Mouse (Mus musculus): ENCODE data around the gene Hip1.
A peak's percentile ranks its signal among the peaks of the same experiment; 100 is the strongest.

Hip1 gene

DNA sequence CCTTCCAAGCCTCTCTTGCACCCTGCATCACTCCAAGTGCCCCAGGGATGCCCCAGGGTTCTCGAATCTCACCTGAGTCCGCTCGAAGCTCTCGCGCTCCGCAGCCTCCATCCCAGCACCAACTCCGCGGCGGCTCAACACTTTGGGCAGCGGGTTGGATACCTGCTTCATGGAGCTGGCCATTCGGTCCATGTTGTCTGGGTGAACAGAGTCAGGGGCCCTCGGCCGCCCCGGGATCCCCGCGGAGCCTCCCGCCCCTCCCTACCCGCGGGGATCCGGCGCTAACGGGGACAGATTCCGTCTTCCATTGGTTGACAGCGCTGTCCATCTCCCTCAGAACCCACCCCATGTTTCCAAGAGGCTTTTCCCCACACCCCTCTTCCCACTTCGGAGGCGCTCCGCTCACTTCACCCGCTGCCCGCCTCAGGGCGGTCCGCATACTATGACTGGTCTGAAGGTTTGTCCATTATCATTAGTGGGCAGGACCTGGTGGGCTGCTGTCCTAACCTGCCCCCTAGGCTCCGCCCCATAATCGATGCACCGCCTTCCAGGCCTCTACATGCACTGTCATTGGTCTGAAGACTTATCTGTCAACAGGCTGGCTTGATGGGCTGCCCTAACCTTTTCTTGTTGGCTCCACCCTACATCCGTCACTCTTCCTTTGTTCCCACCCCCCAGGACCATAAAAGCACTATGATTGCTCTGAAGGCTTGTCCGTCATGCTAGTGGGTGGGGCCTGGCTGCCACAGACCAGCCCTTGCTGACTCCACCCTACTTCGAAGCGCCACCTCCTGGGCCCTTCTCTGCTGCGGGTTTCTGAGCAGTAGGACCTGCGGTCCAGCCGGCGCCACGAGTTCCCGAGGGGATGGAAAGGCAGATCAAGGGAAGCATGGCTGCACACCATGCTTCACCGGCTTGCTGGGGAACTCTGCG lies at the start of gene Hip1:
TSS of gene Hip1 (minus strand) at position 256 of the 933 bp plus-strand sequence.
- DNase-seq (ENCODE audit: low spot score), result peak; percentile 100

DNA sequence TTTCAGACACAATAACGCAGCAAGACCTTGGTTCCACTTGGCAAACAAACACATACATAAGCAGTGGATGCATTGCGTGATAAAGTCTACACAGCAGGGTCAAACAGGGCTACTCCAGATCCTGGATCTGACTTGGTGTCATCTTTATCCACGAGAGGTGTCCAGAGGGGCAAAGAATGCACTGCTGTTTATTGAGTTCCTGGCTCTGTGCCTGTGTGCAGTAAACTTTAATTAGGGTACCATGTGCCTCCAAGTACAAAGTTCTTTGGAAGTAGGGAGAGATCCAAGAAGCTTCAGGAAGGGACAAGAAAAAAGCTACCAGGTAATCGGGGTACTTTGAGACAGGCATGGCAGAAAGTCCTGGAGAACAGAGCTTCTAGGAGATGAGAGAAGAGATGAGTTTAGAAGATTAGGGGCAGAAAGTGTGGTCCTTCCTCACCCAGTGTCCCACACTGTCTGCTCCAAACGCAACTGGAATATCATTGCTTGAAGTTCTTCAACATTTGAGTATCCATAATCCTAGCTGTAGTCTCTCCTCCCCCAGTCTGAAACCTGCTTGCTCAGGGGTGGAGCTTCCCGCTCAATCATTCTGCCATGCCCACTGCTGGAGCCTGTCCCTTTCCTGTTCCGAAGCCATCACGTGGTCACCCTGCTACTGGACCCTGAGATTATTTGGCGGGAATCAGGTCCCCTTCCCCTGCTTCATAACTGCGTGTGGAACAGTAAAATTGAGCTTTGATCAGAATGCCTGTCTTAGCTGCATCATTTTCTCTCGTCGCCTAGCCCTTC lies 45.3 kb upstream of the Hip1 start:
- DNase-seq (ENCODE audit: low spot score), result no peak

DNA sequence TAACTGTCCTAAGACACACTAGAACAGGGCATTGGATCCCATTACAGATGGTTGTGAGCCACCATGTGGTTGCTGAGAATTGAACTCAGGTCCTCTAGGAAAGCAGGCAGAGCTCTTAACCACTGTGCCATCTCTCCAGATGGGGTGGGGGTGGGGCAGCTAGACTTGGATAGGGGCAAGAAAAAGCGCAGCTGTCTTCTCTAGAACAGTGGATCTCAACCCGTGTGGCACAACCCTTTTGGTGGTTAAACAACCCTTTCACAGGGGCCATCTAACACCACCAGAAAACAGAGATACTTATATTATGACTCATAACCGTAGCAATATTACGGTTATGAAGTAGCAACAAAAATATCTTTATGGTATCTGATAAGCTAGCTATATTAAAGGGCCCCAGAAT lies 42.8 kb upstream of the Hip1 start:
- no peak for DNase-seq (ENCODE audit: low spot score)

DNA sequence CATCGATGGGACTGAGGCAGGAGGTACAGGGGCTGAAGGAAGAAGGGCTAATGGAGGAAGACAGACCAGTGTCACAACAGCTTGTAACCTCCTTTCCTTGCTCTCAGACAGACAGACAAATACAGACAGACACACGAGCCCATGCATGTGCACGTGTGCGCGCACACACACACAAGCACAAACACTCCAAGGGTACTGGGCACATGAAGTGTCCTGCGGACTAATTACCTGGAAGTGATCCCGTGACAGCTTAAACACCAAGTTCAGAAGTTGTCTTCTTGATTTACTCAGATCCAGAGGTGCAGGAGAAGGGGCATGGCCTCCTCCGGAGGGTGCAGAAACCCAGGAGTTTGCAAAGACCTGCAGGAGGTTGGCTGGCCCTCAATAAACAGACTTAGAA lies 40.8 kb upstream of the Hip1 start:
- no peak for DNase-seq (ENCODE audit: low spot score)

DNA sequence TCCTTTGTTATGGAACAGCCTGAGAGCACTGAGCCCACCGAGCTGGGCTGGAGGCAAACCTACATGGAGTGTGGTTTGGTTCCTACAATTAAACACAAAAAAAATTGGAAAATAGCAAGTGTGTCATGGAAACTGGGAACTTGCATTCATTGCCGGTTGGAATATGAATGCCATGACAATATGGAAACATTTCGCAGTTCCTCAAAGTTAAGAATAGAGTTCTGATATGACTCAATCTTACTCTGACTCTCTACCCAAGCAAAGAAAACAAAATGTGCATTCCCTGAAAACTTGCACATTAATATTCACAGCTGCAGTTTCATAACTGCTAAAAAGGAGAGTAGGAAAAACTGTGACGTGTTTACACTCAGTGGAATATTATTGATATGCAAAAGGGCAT lies 37.4 kb upstream of the Hip1 start:
- DNase-seq (ENCODE audit: low spot score), result no peak

DNA sequence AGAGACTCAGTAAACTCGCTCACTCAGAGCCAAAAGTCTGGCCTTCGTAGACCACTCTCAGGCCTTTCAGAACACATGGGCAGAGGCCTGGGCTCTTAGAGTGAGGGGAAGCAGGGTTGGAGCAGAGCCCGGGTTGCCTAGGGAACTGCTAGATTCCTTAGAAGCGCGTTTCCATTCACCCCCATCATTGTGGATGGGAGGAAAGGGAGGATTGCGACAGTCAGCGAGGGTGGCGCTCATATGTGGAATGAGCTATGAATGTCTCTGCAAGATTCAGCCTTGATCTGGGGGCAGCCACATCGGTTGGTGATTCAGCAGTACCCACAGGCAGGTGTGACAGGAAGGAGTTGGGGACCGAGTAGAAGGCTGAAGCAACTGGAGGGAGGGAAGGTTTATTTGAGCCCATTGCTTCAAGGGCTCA lies 34.4 kb upstream of the Hip1 start:
- no peak for DNase-seq (ENCODE audit: low spot score)

DNA sequence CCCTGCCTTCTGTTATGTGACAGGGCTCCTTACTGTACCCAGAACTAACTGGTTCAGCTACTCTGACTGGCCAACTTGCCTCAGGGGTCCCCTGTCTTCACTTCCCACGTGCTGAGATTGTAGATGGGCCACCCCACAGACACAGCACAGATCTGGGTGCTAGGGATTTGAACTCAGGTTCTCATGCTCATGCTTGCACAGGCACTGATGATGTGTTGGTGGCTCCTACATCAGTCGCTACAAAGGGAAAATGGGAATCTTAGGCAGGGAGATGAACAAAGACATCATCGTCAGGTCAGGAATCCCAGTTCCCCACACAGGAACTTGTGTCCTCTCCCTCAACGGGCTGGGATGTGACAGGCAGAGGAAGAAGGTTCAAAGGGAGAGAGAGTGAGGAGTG lies 31.1 kb upstream of the Hip1 start:
- no peak for DNase-seq (ENCODE audit: low spot score)

DNA sequence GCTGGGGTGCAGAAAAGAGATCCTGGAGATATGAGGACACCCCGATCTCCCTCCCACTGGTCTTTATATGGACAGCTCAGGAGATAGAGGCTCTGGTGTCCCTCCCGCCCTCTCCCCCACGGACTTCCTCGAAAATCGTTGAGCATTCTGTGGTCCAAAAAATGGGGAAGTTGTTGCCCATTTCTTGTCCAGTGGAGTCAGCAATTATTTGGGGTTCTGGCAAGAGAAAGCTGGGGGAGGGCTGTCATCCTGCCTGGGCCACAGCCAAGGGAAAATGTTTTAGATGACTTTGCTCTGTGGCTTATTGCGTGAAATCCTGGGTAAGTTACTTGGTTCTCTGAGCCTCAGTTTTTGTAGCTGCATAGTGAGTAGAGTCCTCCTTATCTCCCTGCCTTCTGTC lies 28.1 kb upstream of the Hip1 start, which contains the start of gene Ccl24:
TSS of gene Ccl24 (minus strand) at position 44 of the 400 bp plus-strand sequence.
- no peak for DNase-seq (ENCODE audit: low spot score)

DNA sequence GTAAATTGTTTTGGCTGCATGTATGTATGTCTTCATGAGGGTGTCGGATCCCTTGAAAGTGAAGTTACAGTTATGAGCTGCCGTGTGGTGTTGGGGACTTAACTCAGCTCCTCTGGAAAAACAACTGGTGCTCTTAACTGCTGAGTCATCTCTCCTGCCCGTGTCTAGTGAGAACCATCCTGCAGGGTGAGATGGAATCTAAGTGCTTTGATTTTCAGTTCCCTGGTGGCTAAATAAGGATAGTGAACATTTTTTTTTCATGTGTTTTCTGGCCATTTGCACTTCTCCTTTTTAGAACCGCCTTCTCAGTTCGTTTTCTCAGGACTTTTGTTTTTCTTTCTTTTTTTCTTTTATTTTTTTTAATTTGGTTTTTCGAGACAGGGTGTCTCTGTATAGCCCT lies 23.8 kb upstream of the Hip1 start:
- DNase-seq (ENCODE audit: low spot score), result no peak

DNA sequence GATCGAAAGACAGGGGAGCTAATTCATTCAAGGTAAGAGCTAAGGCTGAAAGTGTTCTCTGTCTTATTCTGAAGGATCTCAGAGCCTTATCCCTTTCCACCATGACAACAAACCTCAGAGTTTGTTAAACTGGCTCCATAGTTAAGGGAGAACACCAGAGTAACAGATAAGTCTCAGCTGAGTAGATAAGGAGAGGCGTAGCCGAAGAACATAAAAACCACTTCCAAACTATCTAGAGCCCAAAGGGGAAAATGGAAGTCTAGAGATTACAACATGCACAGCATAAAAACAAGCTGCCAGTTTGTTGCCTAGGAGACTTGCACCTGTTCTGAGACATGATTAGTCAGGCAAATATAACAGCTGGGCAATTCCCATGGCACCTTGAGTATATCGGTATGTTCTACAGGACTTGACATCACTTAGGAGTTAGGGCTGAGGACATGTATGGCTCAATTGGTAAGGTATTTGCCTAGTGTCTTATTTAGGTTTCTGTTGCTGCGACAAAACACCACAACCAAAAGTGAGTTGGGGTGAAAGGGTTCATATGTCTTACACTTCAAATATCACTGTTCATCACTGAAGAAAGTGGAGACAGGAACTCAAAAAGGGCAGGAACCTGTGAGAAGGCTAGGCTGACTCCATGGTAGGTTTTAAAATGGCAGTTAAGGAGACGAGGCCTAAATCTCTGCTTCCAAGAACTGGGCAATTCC lies 22.8 kb upstream of the Hip1 start:
- no peak for DNase-seq (ENCODE audit: low spot score)

DNA sequence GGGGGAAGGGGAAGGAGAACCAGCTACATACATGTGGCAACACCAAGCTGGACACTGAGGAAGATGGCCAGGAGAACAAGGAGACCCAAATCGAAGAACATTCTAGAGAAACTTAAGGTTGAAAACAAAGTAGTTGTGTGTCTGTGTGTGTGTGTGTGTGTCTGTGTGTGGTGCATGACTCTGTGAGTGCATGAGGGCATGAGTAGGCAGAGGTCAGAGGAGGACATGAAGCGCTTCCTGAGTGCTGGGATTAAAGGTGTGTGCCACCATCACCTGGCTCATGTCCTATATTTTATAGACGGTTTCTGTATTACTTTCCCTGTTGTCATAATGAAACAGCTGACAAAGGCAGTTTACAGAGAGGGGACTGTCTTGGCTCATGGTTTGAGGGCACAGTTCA lies 18.5 kb upstream of the Hip1 start, which contains the start of gene Ccl26:
TSS of gene Ccl26 (minus strand) at position 101 of the 400 bp plus-strand sequence.
- DNase-seq (ENCODE audit: low spot score), result no peak

DNA sequence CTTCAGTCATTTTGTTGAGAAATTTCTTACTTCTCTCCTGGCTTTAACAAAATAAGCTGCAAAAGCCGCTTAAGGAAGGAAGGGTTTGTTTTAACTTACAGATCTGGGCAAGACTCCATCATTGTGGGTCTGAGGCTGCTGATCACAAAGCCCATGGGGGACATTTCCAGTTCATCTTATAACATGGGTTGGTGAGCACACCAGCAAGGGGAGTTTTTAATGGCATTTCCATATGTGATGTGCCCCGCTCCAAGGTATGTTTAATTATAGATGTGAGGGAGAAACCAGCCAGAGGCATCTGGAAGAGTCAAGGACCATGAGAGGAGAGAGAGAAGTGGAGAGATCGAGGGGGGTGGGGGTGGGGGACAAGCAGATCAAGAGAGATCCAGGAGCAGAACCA lies 12.8 kb upstream of the Hip1 start:
- no peak for DNase-seq (ENCODE audit: low spot score)

DNA sequence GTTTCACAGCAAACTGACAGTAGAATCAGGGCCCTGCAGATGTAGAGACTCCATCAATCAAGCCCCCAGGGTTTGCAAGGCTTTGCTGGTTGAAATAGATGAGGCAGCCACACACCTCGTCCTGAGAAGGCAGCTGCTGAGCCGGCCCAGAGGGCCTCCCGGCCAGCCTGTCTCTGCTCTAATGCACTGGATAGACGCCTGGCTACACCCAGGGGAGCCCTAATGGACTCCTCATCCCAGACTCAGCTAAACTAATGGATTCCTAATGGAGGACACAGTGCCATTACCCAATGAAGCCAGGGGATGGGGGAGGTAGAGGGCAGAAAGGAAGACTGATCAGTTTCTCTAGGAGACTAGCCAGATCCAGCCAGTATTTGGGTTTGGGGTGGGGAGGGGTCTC lies 12.1 kb upstream of the Hip1 start:
- DNase-seq (ENCODE audit: low spot score), result no peak

DNA sequence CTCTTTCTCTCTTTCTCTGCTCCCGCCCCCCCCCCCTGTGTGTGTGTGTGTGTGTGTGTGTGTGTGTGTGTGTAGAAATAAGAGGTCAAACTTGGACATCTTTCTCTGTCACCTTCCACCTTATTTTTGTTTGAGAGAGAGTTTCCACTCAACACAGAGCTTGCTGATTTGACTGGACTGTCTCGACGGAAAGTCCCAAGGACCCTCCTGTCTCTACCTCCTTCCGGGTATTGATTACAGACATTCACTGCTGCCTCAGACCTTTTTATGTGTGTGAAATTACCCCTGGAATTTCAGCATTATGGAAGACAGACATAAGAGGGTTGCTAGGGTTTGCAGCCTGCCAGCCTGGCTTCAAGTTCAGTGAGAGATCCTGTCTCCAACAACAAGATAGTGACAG lies 11.3 kb upstream of the Hip1 start:
- no peak for DNase-seq (ENCODE audit: low spot score)

DNA sequence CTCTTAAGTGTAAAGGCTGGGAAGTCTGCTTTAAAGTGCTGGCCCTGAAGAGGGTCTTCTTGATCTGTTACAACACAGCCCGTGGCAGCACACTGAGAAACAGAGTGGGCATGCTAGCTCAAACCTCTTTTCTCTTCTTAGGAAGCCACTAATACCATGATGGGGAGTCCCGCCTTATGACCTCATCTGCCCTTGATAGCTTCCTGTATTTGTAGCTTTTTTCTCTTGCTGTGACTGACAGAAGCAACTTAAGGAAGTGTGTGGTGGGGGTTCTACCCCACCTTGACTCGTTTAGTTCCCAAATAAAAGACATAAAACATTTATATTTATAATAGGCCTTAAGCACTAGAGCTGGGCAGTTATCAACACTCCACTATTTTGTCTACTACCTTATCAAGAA lies 6.7 kb upstream of the Hip1 start:
- no peak for DNase-seq (ENCODE audit: low spot score)

DNA sequence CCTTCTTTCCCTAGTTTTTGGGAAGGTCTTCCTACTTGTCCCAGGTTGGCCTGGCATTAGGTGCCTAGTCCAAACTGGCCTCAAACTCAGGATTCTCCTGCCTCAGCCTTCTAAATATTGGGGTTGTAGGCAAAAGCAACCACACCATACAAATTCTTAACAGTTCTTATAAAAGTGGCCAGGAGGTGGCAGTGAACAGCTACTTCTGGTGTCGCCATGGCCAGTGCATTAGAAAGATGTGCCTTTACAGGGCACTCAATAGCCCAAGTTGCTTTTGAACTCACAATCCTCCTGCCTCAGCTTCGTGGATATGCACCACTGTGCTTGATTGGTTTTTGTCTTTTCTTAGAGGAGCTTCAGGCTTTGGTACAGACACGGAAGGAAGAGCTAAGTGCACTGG lies 6.0 kb upstream of the Hip1 start:
- no peak for DNase-seq (ENCODE audit: low spot score)

DNA sequence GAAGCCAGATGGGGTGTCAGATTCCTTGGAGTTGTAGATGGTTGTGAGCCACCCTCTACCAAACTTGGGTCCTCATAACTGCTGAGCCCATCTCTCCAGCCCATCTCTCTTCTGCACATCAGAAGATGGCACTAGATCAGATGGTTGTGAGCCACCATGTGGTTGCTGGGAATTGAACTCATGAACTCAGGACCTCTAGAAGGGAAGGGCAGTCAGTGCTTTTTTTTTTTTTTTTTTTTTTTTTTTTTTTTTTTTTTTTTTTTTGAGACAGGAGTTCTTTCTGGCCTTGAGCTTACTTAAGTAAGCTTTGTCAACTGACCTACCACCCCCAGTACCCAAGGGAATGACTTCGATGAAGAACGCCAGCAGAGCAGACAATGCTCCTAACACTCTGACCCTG lies 3.1 kb upstream of the Hip1 start:
- no peak for DNase-seq (ENCODE audit: low spot score)

DNA sequence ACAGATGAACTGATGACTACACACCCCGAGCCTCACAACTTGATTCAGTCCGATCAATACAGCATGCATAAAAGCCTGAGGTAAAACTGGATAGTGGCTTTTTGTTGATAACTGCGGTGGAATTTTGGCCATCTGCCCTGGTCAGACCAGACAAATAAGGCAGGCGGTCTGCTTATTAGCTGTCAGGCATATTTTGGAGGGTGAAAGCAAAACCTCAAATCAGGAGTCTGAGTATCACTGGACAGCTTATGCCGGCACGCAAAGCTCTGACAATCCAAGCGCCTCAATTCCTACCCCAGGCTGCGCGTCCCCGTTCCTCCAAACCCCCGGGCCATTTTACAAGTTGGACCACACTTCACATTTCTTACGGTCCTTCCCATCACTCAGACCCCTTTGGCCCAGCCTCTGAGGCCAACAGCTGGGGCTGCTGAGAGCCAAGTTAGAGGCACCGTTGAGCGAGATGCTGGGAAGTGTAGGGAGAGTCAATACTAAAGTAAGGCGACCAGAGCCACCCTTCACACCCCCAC lies 825 bp downstream of the Hip1 start:
- DNase-seq (ENCODE audit: low spot score), result no peak

DNA sequence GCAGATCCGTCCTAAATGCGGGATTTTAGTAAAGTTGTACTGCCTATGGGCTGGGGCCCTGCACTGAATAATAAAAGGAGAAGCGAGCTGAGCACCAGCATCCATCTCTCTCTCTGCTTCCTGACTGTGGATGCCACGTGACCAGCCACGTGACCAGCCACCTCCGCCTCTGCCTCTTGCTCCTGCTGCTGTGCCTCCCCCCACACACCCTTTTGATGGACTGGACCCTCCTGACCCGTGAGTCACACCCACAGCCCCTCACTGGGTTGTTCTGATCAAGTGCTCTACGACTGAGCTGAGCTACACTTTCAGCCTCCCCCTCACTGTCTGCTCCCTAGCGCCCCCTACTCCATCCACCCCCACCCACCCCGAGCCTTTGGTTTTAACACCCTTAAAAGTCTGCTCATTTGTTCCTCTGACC lies 7.1 kb downstream of the Hip1 start:
- no peak for DNase-seq (ENCODE audit: low spot score)

DNA sequence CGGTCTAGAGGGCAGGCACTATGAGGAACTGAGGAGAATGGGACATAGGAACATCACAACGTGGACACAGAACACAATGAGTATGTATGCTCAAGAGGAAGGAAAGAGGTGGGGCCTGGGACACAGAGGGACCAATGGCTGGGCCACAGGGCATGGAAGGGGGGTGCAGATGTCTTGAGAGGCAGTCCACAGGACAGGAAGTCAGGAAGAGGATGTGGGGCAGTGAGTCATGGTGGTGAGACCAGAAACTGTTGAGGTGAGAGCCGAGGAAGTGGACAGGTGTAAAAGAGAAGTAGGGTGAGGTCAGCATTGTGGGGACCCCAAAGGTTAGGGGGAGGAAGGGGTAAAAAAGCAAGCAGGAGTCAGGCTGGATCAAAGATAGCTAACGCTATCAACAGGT lies 7.6 kb downstream of the Hip1 start:
- DNase-seq (ENCODE audit: low spot score), result no peak

DNA sequence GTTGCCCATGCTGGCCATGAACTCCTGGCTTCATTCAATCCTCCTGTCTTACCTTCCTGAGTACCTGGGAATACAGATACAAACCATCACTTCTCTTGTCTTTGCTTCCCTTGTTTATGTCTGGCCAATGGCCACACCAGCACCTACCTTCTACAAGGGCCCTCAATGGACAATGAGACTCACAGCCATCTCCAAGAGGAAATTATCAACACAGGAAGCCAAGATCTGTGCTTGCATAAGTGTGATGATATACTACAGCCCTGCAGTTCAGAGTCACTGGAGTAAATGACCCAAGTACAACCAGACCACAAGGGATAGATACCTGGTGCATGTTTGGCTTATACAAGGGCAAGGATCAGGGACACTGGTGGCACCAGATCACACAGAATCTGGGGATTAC lies 9.1 kb downstream of the Hip1 start:
- no peak for DNase-seq (ENCODE audit: low spot score)

DNA sequence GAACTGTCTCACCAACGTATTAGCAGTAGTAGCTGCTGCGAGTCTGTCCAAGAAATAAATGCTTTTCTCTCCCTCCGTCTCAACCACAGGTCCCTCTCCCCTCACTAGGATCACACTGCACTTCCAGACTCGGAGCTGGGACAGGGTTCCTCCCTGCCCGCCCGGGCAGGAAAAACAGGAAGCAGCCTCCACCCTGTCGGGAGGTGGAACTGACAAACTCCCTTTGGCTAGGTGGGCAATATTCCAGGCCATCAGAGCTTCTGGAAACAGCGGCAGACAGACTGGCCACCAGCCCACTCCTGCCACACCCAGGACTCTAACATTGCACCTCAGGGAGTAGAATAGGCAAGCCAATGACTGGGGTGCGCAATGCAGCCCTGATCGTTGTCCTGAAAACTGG lies 11.5 kb downstream of the Hip1 start:
- DNase-seq (ENCODE audit: low spot score), result no peak

Data from yolk sac, embryonic 10.5 days (tissue).